Mouse (Mus musculus) forebrain, embryonic 14.5 days (tissue): ENCODE data around the gene Gng2. TPM values are rescaled to one million over a fixed set of nuclear protein-coding genes. Genes with fewer than 3 reads are reported as not detected.
A peak's percentile ranks its signal among the peaks of the same experiment; 100 is the strongest.

Source experiments
- ATAC-seq: fragments of 200-750 bp; cut with Nextera tagmentation; 2 replicates; pipeline ENCODE4 v1.8.0; 2017; ENCODE audit warnings: mild to moderate bottlenecking, moderate library complexity
- DNase-seq: peaks from one replicate; pipeline ENCODE4 v3.0.0-alpha.2; 2015; ENCODE audit warnings: low spot score
- H3K27ac ChIP-seq: fragments of 300-500 bp; sonication (generic); 2 replicates; pipeline ENCODE4 v1.5.1; 2014; ENCODE audit warnings: low read depth, mild to moderate bottlenecking, control low read depth, low read length, moderate library complexity
- H3K27me3 ChIP-seq: fragments of 300-500 bp; sonication (generic); replicated peaks from 2 replicates; pipeline ENCODE4 v1.6.1; 2014; ENCODE audit warnings: low read length, control low read depth, mixed read lengths; ENCODE audit not compliant: control insufficient read depth, insufficient read depth
- H3K36me3 ChIP-seq: fragments of 300-500 bp; sonication (generic); 2 replicates; pipeline ENCODE4 v1.6.1; 2014; ENCODE audit warnings: low read length, control low read depth; ENCODE audit not compliant: control insufficient read depth, insufficient read depth
- H3K4me1 ChIP-seq: fragments of 300-500 bp; sonication (generic); 2 replicates; pipeline ENCODE4 v1.6.1; 2014; ENCODE audit warnings: antibody characterized with exemption, low read length, control low read depth; ENCODE audit not compliant: control insufficient read depth, insufficient read depth
- H3K4me2 ChIP-seq: fragments of 300-500 bp; sonication (generic); 2 replicates; pipeline ENCODE4 v1.6.1; 2014; ENCODE audit warnings: mild to moderate bottlenecking, control low read depth, low read length
- H3K4me3 ChIP-seq: fragments of 300-500 bp; sonication (generic); 2 replicates; pipeline ENCODE4 v1.5.1; 2014; ENCODE audit warnings: low read depth, low read length, control low read depth
- H3K9ac ChIP-seq: fragments of 300-500 bp; sonication (generic); 2 replicates; pipeline ENCODE4 v1.6.1; 2014; ENCODE audit warnings: mild to moderate bottlenecking, low read length, control low read depth, moderate library complexity
- H3K9me3 ChIP-seq: fragments of 300-500 bp; sonication (generic); replicated peaks from 2 replicates; pipeline ENCODE4 v1.6.1; 2016; ENCODE audit warnings: low read length, control low read depth, mixed read lengths; ENCODE audit not compliant: control insufficient read depth
- WGBS: fragments of 180-500 bp; shearing (Covaris S2); extraction: QIAGEN DNeasy Blood & Tissue Kit; methylation state at CpG from one replicate; pipeline ENCODE4 v1.1.7; 2014; 5-methylcytosine and 5-hydroxymethylcytosine counted together
- polyA plus RNA-seq: library from polyadenylated mRNA; unstranded; fragments of >200 nt; fragmentation: Nextera tagmentation; extraction: Ambion mirVana; gene quantifications from 2 replicates; pipeline ENCODE4 v1.2.1, GENCODE M21; 2014

Gng2 gene
- polyA plus RNA-seq, 1 experiment from 2014 or later: 429 TPM

- H3K4me2 ChIP-seq: no peak overlapping the region
- no peaks in the 10 kb centered on the region for H3K27me3 ChIP-seq
- no peak for DNase-seq
- ATAC-seq: no peak
- no peaks in the 10 kb centered on the region for H3K4me1 ChIP-seq
- no peak overlapping the region for H3K9ac ChIP-seq
- H3K4me3 ChIP-seq: no peak overlapping the region
- whole genome bisulfite sequencing: 92% methylated on average over 7 of the region's 7 CpGs
- H3K9me3 ChIP-seq: no peaks in the 10 kb centered on the region
- no peak overlapping the region for H3K27ac ChIP-seq
- H3K36me3 ChIP-seq: peaks cover 40% of the 10 kb centered on the region
Measured at GRCm38 (mm10) chr14:19955077-19955476, 22.4 kb downstream of the Gng2 start.

GRCm38 (mm10) chr14:19950812-19951211 lies 26.6 kb downstream of the Gng2 start:
- Histone ChIP-seq H3K27me3 (no peaks in the 10 kb centered on the region), H3K9me3 (no peaks in the 10 kb centered on the region), H3K4me2 (no peak overlapping the region), H3K9ac (no peak overlapping the region), H3K4me3 (no peak overlapping the region), H3K4me1 (0 out of 2 replicates have a peak, but pooled peaks cover 2% of the 10 kb centered on the region), H3K27ac (no peak overlapping the region), H3K36me3 (peaks cover 25% of the 10 kb centered on the region)
- ATAC-seq (no peak), DNase-seq (no peak)
- WGBS: 96% methylated on average over 4 of the region's 4 CpGs

GRCm38 (mm10) chr14:19949475-19949874 lies 28.0 kb downstream of the Gng2 start:
- Histone ChIP-seq H3K9ac (no peak overlapping the region), H3K4me2 (no peak overlapping the region), H3K36me3 (peaks cover 19% of the 10 kb centered on the region; the same call in 1 of the 2 replicates), H3K27ac (no peak overlapping the region), H3K27me3 (no peaks in the 10 kb centered on the region), H3K9me3 (no peaks in the 10 kb centered on the region), H3K4me1 (0 out of 2 replicates have a peak, but pooled peaks cover 8% of the 10 kb centered on the region), H3K4me3 (no peak overlapping the region)
- ATAC-seq: no peak
- 92% methylated on average over 2 of the region's 2 CpGs for whole genome bisulfite sequencing
- DNase-seq: no peak

- DNase-seq: no peak
- peaks cover 16% of the 10 kb centered on the region; the same call in 1 of the 2 replicates for H3K36me3 ChIP-seq
- H3K4me2 ChIP-seq: no peak overlapping the region
- no peaks in the 10 kb centered on the region for H3K27me3 ChIP-seq
- peaks cover 27% of the 10 kb centered on the region for H3K4me1 ChIP-seq
- H3K4me3 ChIP-seq: no peak overlapping the region
- 60% methylated on average over 7 of the region's 7 CpGs for WGBS
- no peak for ATAC-seq
- H3K9me3 ChIP-seq: no peaks in the 10 kb centered on the region
- H3K27ac ChIP-seq: no peak overlapping the region
- H3K9ac ChIP-seq: no peak overlapping the region
Measured at GRCm38 (mm10) chr14:19946221-19946620, 31.2 kb downstream of the Gng2 start.

- Histone ChIP-seq H3K27ac (no peak overlapping the region), H3K36me3 (peaks cover 4% of the 10 kb centered on the region; the same call in 1 of the 2 replicates), H3K4me3 (no peak overlapping the region), H3K4me1 (peaks cover 27% of the 10 kb centered on the region), H3K4me2 (no peak overlapping the region), H3K9me3 (no peaks in the 10 kb centered on the region), H3K27me3 (no peaks in the 10 kb centered on the region), H3K9ac (no peak overlapping the region)
- ATAC-seq (0 out of 2 replicates have a peak, but pooled peaks have one; percentile 9), DNase-seq (no peak)
- 5% methylated on average over 3 of the region's 3 CpGs for WGBS
Measured at GRCm38 (mm10) chr14:19942732-19943131, 34.7 kb downstream of the Gng2 start.

GRCm38 (mm10) chr14:19942329-19942728 lies 35.1 kb downstream of the Gng2 start:
- ATAC-seq (peak; percentile 64), DNase-seq (peak; percentile 65)
- Histone ChIP-seq H3K36me3 (peaks cover 4% of the 10 kb centered on the region; the same call in 1 of the 2 replicates), H3K27me3 (no peaks in the 10 kb centered on the region), H3K27ac (no peak overlapping the region), H3K4me3 (no peak overlapping the region), H3K9ac (0 out of 2 replicates have a peak overlapping the region, but pooled peaks have one; percentile 32), H3K4me1 (peaks cover 27% of the 10 kb centered on the region), H3K4me2 (no peak overlapping the region), H3K9me3 (no peaks in the 10 kb centered on the region)
- WGBS: 16% methylated on average over 4 of the region's 4 CpGs

- Histone ChIP-seq H3K4me3 (no peak overlapping the region), H3K36me3 (peaks cover 4% of the 10 kb centered on the region; the same call in 1 of the 2 replicates), H3K27me3 (no peaks in the 10 kb centered on the region), H3K4me1 (peaks cover 22% of the 10 kb centered on the region), H3K4me2 (no peak overlapping the region), H3K9me3 (no peaks in the 10 kb centered on the region), H3K9ac (no peak overlapping the region), H3K27ac (no peak overlapping the region)
- ATAC-seq (no peak), DNase-seq (no peak)
- 92% methylated on average over 1 of the region's 1 CpGs for WGBS
Measured at GRCm38 (mm10) chr14:19940066-19940465, 37.4 kb downstream of the Gng2 start.

- Histone ChIP-seq H3K4me3 (no peak overlapping the region), H3K36me3 (peaks cover 5% of the 10 kb centered on the region; the same call in 1 of the 2 replicates)
- ATAC-seq: no peak
Measured at GRCm38 (mm10) chr14:19938545-19938944, 38.9 kb downstream of the Gng2 start.

GRCm38 (mm10) chr14:19935084-19935483 lies 42.3 kb downstream of the Gng2 start:
- ATAC-seq (no peak), DNase-seq (no peak)
- Histone ChIP-seq H3K36me3 (peaks cover 10% of the 10 kb centered on the region; the same call in 1 of the 2 replicates), H3K9ac (no peak overlapping the region), H3K4me2 (no peak overlapping the region), H3K27me3 (no peaks in the 10 kb centered on the region), H3K27ac (no peak overlapping the region), H3K9me3 (no peaks in the 10 kb centered on the region), H3K4me1 (peaks cover 3% of the 10 kb centered on the region; the same call in 1 of the 2 replicates), H3K4me3 (no peak overlapping the region)
- 93% methylated on average over 3 of the region's 3 CpGs for WGBS

More at GRCm38 (mm10) chr14:19938545-19938944, 38.9 kb downstream of the Gng2 start:
- Histone ChIP-seq H3K27ac (no peak overlapping the region), H3K4me2 (no peak overlapping the region), H3K9ac (no peak overlapping the region), H3K9me3 (no peaks in the 10 kb centered on the region), H3K4me1 (peaks cover 17% of the 10 kb centered on the region), H3K27me3 (no peaks in the 10 kb centered on the region)
- WGBS: 91% methylated on average over 5 of the region's 5 CpGs
- DNase-seq: no peak
